Mouse (Mus musculus): ENCODE data around the gene Gm7168. TPM values are rescaled to one million over a fixed set of nuclear protein-coding genes. Genes with fewer than 3 reads are reported as not detected.
"Not testable (repeated sequence)": the region's sequence is repeated elsewhere in the genome, so short reads cannot be mapped to it uniquely, and the experiment has no call there.

Gm7168 gene
- polyA plus RNA-seq, 1 experiment from 2014 or later: not detected

- no peak for ATAC-seq (replicated peaks; ENCODE audit: insufficient number of reproducible peaks, low FRiP score, low TSS enrichment)
- no peaks in the 10 kb centered on the region for H3K27me3 ChIP-seq (ENCODE audit: control insufficient read depth, insufficient read depth, low read length)
- no peak overlapping the region for H3K4me3 ChIP-seq (ENCODE audit: low read depth, low read length)
- H3K4me1 ChIP-seq (ENCODE audit: control insufficient read depth, insufficient read depth, low read length): peaks cover 9% of the 10 kb centered on the region
- no peak overlapping the region for H3K27ac ChIP-seq (ENCODE audit: low read depth, low read length)
- H3K9me3 ChIP-seq (replicated peaks; ENCODE audit: control insufficient read depth, low read length): no peaks in the 10 kb centered on the region
- H3K9ac ChIP-seq (ENCODE audit: low read depth, low read length): no peak overlapping the region
- H3K4me2 ChIP-seq: no peak overlapping the region
- 38% methylated on average over 2 of the region's 2 CpGs for WGBS (ENCODE audit: insufficient replicate concordance)
- H3K36me3 ChIP-seq (ENCODE audit: control insufficient read depth, insufficient read depth, low read length): no peaks in the 10 kb centered on the region
Observed at GRCm38 (mm10) chr17:13923418-13923817, 24.8 kb upstream of the Gm7168 start.

GRCm38 (mm10) chr17:13924588-13924987 lies 23.6 kb upstream of the Gm7168 start:
- no peak overlapping the region for H3K4me2 ChIP-seq
- H3K4me1 ChIP-seq (ENCODE audit: control insufficient read depth, insufficient read depth, low read length): peaks cover 9% of the 10 kb centered on the region
- no peak overlapping the region for H3K4me3 ChIP-seq (ENCODE audit: low read depth, low read length)
- H3K9me3 ChIP-seq (replicated peaks; ENCODE audit: control insufficient read depth, low read length): no peaks in the 10 kb centered on the region
- no peaks in the 10 kb centered on the region for H3K27me3 ChIP-seq (ENCODE audit: control insufficient read depth, insufficient read depth, low read length)
- H3K27ac ChIP-seq (ENCODE audit: low read depth, low read length): no peak overlapping the region
- no peak for ATAC-seq (replicated peaks; ENCODE audit: insufficient number of reproducible peaks, low FRiP score, low TSS enrichment)
- WGBS (ENCODE audit: insufficient replicate concordance): 83% methylated on average over 2 of the region's 2 CpGs
- no peaks in the 10 kb centered on the region for H3K36me3 ChIP-seq (ENCODE audit: control insufficient read depth, insufficient read depth, low read length)
- no peak overlapping the region for H3K9ac ChIP-seq (ENCODE audit: low read depth, low read length)

GRCm38 (mm10) chr17:13925931-13926330 lies 22.2 kb upstream of the Gm7168 start:
- Histone ChIP-seq H3K4me3 (ENCODE audit: low read depth, low read length) (no peak overlapping the region), H3K4me2 (no peak overlapping the region), H3K36me3 (ENCODE audit: control insufficient read depth, insufficient read depth, low read length) (no peaks in the 10 kb centered on the region), H3K4me1 (ENCODE audit: control insufficient read depth, insufficient read depth, low read length) (peaks cover 3% of the 10 kb centered on the region), H3K27me3 (ENCODE audit: control insufficient read depth, insufficient read depth, low read length) (no peaks in the 10 kb centered on the region), H3K9me3 (replicated peaks; ENCODE audit: control insufficient read depth, low read length) (no peaks in the 10 kb centered on the region), H3K9ac (ENCODE audit: low read depth, low read length) (no peak overlapping the region), H3K27ac (ENCODE audit: low read depth, low read length) (no peak overlapping the region)
- 44% methylated on average over 3 of the region's 3 CpGs for WGBS (ENCODE audit: insufficient replicate concordance)
- ATAC-seq (replicated peaks; ENCODE audit: insufficient number of reproducible peaks, low FRiP score, low TSS enrichment): no peak

- no peak overlapping the region for H3K4me3 ChIP-seq (ENCODE audit: low read depth, low read length)
- no peaks in the 10 kb centered on the region for H3K9me3 ChIP-seq (replicated peaks; ENCODE audit: control insufficient read depth, low read length)
- H3K27ac ChIP-seq (ENCODE audit: low read depth, low read length): no peak overlapping the region
Observed at GRCm38 (mm10) chr17:13930421-13930820, 17.8 kb upstream of the Gm7168 start.

GRCm38 (mm10) chr17:13935364-13935763 lies 12.8 kb upstream of the Gm7168 start:
- H3K9me3 ChIP-seq (replicated peaks; ENCODE audit: control insufficient read depth, low read length); ATAC-seq (replicated peaks; ENCODE audit: insufficient number of reproducible peaks, low FRiP score, low TSS enrichment); H3K4me2 ChIP-seq; H3K36me3 ChIP-seq (ENCODE audit: control insufficient read depth, insufficient read depth, low read length); H3K9ac ChIP-seq (ENCODE audit: low read depth, low read length); H3K4me1 ChIP-seq (ENCODE audit: control insufficient read depth, insufficient read depth, low read length); H3K27ac ChIP-seq (ENCODE audit: low read depth, low read length); H3K4me3 ChIP-seq (ENCODE audit: low read depth, low read length); H3K27me3 ChIP-seq (ENCODE audit: control insufficient read depth, insufficient read depth, low read length): not testable (repeated sequence)
- WGBS (ENCODE audit: insufficient replicate concordance): 91% methylated on average over 2 of the region's 2 CpGs

More at GRCm38 (mm10) chr17:13930421-13930820, 17.8 kb upstream of the Gm7168 start:
- WGBS (ENCODE audit: insufficient replicate concordance): 74% methylated on average over 9 of the region's 9 CpGs
- no peaks in the 10 kb centered on the region for H3K36me3 ChIP-seq (ENCODE audit: control insufficient read depth, insufficient read depth, low read length)
- no peak for ATAC-seq (replicated peaks; ENCODE audit: insufficient number of reproducible peaks, low FRiP score, low TSS enrichment)
- H3K27me3 ChIP-seq (ENCODE audit: control insufficient read depth, insufficient read depth, low read length): no peaks in the 10 kb centered on the region
- no peak overlapping the region for H3K4me2 ChIP-seq
- H3K9ac ChIP-seq (ENCODE audit: low read depth, low read length): no peak overlapping the region
- no peaks in the 10 kb centered on the region for H3K4me1 ChIP-seq (ENCODE audit: control insufficient read depth, insufficient read depth, low read length)

- no peaks in the 10 kb centered on the region for H3K27me3 ChIP-seq (ENCODE audit: control insufficient read depth, insufficient read depth, low read length)
- no peak overlapping the region for H3K27ac ChIP-seq (ENCODE audit: low read depth, low read length)
- H3K9me3 ChIP-seq (replicated peaks; ENCODE audit: control insufficient read depth, low read length): no peaks in the 10 kb centered on the region
- ATAC-seq (replicated peaks; ENCODE audit: insufficient number of reproducible peaks, low FRiP score, low TSS enrichment): no peak
- H3K9ac ChIP-seq (ENCODE audit: low read depth, low read length): no peak overlapping the region
- no peak overlapping the region for H3K4me2 ChIP-seq
- 0 out of 2 replicates have a peak, but pooled peaks cover 3% of the 10 kb centered on the region for H3K4me1 ChIP-seq (ENCODE audit: control insufficient read depth, insufficient read depth, low read length)
- no peaks in the 10 kb centered on the region for H3K36me3 ChIP-seq (ENCODE audit: control insufficient read depth, insufficient read depth, low read length)
- no peak overlapping the region for H3K4me3 ChIP-seq (ENCODE audit: low read depth, low read length)
- WGBS (ENCODE audit: insufficient replicate concordance): 88% methylated on average over 4 of the region's 4 CpGs
Observed at GRCm38 (mm10) chr17:13937787-13938186, 10.4 kb upstream of the Gm7168 start.

- WGBS (ENCODE audit: insufficient replicate concordance): 61% methylated on average over 3 of the region's 3 CpGs
Observed at GRCm38 (mm10) chr17:13938652-13939051, 9.5 kb upstream of the Gm7168 start.

GRCm38 (mm10) chr17:13939231-13939630 lies 8.9 kb upstream of the Gm7168 start:
- H3K36me3 ChIP-seq (ENCODE audit: control insufficient read depth, insufficient read depth, low read length); H3K4me2 ChIP-seq; H3K4me1 ChIP-seq (ENCODE audit: control insufficient read depth, insufficient read depth, low read length); H3K27ac ChIP-seq (ENCODE audit: low read depth, low read length); H3K4me3 ChIP-seq (ENCODE audit: low read depth, low read length); H3K27me3 ChIP-seq (ENCODE audit: control insufficient read depth, insufficient read depth, low read length); ATAC-seq (replicated peaks; ENCODE audit: insufficient number of reproducible peaks, low FRiP score, low TSS enrichment); H3K9ac ChIP-seq (ENCODE audit: low read depth, low read length); H3K9me3 ChIP-seq (replicated peaks; ENCODE audit: control insufficient read depth, low read length): not testable (repeated sequence)
- WGBS (ENCODE audit: insufficient replicate concordance): 72% methylated on average over 2 of the region's 2 CpGs

More at GRCm38 (mm10) chr17:13938652-13939051, 9.5 kb upstream of the Gm7168 start:
- 0 out of 2 replicates have a peak, but pooled peaks cover 3% of the 10 kb centered on the region for H3K4me1 ChIP-seq (ENCODE audit: control insufficient read depth, insufficient read depth, low read length)
- no peaks in the 10 kb centered on the region for H3K36me3 ChIP-seq (ENCODE audit: control insufficient read depth, insufficient read depth, low read length)
- no peak overlapping the region for H3K9ac ChIP-seq (ENCODE audit: low read depth, low read length)
- no peaks in the 10 kb centered on the region for H3K9me3 ChIP-seq (replicated peaks; ENCODE audit: control insufficient read depth, low read length)
- H3K27me3 ChIP-seq (ENCODE audit: control insufficient read depth, insufficient read depth, low read length): no peaks in the 10 kb centered on the region
- no peak; the same call in 1 of the 2 replicates for ATAC-seq (replicated peaks; ENCODE audit: insufficient number of reproducible peaks, low FRiP score, low TSS enrichment)
- H3K4me3 ChIP-seq (ENCODE audit: low read depth, low read length): no peak overlapping the region
- no peak overlapping the region; the same call in 1 of the 2 replicates for H3K27ac ChIP-seq (ENCODE audit: low read depth, low read length)
- H3K4me2 ChIP-seq: no peak overlapping the region

- H3K9me3 ChIP-seq (replicated peaks; ENCODE audit: control insufficient read depth, low read length): no peaks in the 10 kb centered on the region
- H3K36me3 ChIP-seq (ENCODE audit: control insufficient read depth, insufficient read depth, low read length): no peaks in the 10 kb centered on the region
- WGBS (ENCODE audit: insufficient replicate concordance): 84% methylated on average over 1 of the region's 1 CpGs
- no peak for ATAC-seq (replicated peaks; ENCODE audit: insufficient number of reproducible peaks, low FRiP score, low TSS enrichment)
- H3K4me1 ChIP-seq (ENCODE audit: control insufficient read depth, insufficient read depth, low read length): 0 out of 2 replicates have a peak, but pooled peaks cover 3% of the 10 kb centered on the region
- H3K27ac ChIP-seq (ENCODE audit: low read depth, low read length): no peak overlapping the region
- H3K9ac ChIP-seq (ENCODE audit: low read depth, low read length): no peak overlapping the region
- no peak overlapping the region for H3K4me2 ChIP-seq
- H3K27me3 ChIP-seq (ENCODE audit: control insufficient read depth, insufficient read depth, low read length): no peaks in the 10 kb centered on the region
- no peak overlapping the region for H3K4me3 ChIP-seq (ENCODE audit: low read depth, low read length)
Observed at GRCm38 (mm10) chr17:13940487-13940886, 7.7 kb upstream of the Gm7168 start.
